Mouse (Mus musculus) myocyte (in vitro differentiated cells): ENCODE measurements around the gene Shisa6.

Source experiments
- E2F4 ChIP-seq: IDR thresholded peaks from one replicate; pipeline ENCODE4 v1.6.1; 2011; ENCODE audit warnings: mild to moderate bottlenecking, control low read depth, moderate library complexity; ENCODE audit not compliant: insufficient read depth
- MAX ChIP-seq: IDR thresholded peaks from one replicate; pipeline ENCODE4 v1.6.1; 2011; ENCODE audit warnings: low read depth, mild to moderate bottlenecking, control low read depth
- MYOD1 ChIP-seq, 3 experiments: IDR thresholded peaks; one replicate each; pipeline ENCODE4 v1.6.1; 2011; ENCODE audit warnings: control low read depth in 2 of 3, low read depth in 2 of 3, mild to moderate bottlenecking in 2 of 3, moderate library complexity in 1 of 3; ENCODE audit not compliant: insufficient read length in 2 of 3, control insufficient read depth in 1 of 3
- MYOG ChIP-seq, 3 experiments: IDR thresholded peaks; one replicate each; pipeline ENCODE4 v1.6.1; 2011; ENCODE audit warnings: control low read depth in 2 of 3, low read depth in 2 of 3, mild to moderate bottlenecking in 2 of 3; ENCODE audit not compliant: insufficient read length in 2 of 3, control insufficient read depth in 1 of 3, insufficient read depth in 1 of 3
- POLR2A ChIP-seq: IDR thresholded peaks from one replicate; pipeline ENCODE4 v1.6.1; 2011; ENCODE audit warnings: low read depth, mild to moderate bottlenecking, control low read depth, moderate library complexity; ENCODE audit not compliant: insufficient read length
- POLR2AphosphoS2 ChIP-seq: IDR thresholded peaks from one replicate; pipeline ENCODE4 v1.6.1; 2011; ENCODE audit warnings: low read depth, control low read depth; ENCODE audit not compliant: insufficient read length
- SRF ChIP-seq: IDR thresholded peaks from one replicate; pipeline ENCODE4 v1.6.1; 2011; ENCODE audit warnings: low read depth; ENCODE audit not compliant: control insufficient read depth, insufficient read length
- TCF3 ChIP-seq: IDR thresholded peaks from one replicate; pipeline ENCODE4 v1.6.1; 2011; ENCODE audit warnings: low read depth, control low read depth; ENCODE audit not compliant: insufficient read length
- USF1 ChIP-seq: IDR thresholded peaks from one replicate; pipeline ENCODE4 v1.6.1; 2011; ENCODE audit warnings: low read depth, mild to moderate bottlenecking, control low read depth, moderate library complexity

- TF ChIP-seq POLR2AphosphoS2, result no peak
- no peak for TF ChIP-seq USF1
- no peak for TF ChIP-seq MAX
- no peak for TF ChIP-seq POLR2A
- TF ChIP-seq MYOD1 (IDR thresholded peaks at IDR 0.05; ENCODE audit: control insufficient read depth in 1 of 3, insufficient read length in 2 of 3, low read depth in 2 of 3), result no peak
- no peak for TF ChIP-seq SRF
- TF ChIP-seq E2F4, result no peak
- TF ChIP-seq MYOG (IDR thresholded peaks at IDR 0.05; ENCODE audit: control insufficient read depth in 1 of 3, insufficient read depth in 1 of 3, insufficient read length in 2 of 3, low read depth in 2 of 3), result no peak
- TF ChIP-seq TCF3, result no peak
These were observed 26.8 kb downstream of the Shisa6 start for GRCm38 (mm10) chr11:66498857-66499445.
